Mouse (Mus musculus): Measurements from ENCODE around the gene Hspa4l. TPM values are rescaled to one million over a fixed set of nuclear protein-coding genes. Genes with fewer than 3 reads are reported as not detected.
A peak's percentile ranks its signal among the peaks of the same experiment; 100 is the strongest.

Gene Hspa4l
- 14.5 and 24.6 TPM in 2 replicates for polyA plus RNA-seq (2012; rRNA removed)

DNA sequence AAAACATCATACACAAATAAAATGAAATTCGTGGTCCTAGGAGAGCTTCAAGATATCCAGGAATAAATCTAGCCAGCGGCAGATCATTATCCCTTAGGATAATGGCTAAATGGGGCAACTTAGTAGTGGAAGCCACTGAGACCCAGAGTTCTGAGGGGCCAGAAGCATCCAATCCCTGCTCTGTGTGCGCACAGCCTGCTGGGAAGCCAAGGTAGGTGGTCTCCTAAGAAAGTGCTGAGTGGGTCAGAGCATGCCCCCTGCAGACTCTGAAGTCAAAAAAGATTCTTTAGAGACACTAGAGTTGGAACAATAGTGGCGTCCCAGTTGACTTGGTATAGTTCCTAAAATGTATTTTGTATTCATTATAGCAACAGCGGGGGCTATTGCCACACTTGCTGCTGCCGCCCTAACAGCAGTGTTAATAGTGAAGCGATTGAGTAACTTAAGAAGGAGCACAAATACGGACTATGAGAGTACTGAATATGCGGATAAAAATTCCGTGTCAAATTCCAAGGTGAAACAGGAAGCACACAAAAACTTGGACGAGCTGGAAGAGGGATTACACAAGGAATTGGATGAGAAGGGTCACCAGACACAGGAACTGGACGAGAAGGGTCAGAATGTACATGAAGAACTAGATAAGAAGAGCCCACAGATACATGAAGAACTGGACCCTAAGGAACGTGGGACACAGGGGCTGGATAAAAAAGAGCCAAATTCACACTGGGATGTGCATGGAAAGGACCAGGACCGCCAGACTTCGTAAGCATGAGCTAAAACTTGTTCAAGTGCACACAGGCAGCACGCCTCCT is at the start of gene Hspa4l:
Gene Hspa4l (plus strand): TSS at position 472 of the 812 bp plus-strand sequence.
- peak within 1 kb of the TSS; percentile 82 for H3K4me3 ChIP-seq (replicated peaks; ENCODE audit: extremely low read depth, low read depth, low read length)
- WGBS, result 26% methylated on average over 16 of the region's 16 CpGs
- peaks cover 7% of the 10 kb centered on the region for H3K4me1 ChIP-seq (ENCODE audit: control insufficient read depth, insufficient read depth, low read length)
- DNase-seq, result no peak
- TF ChIP-seq POLR2A (IDR thresholded peaks at IDR 0.05; ENCODE audit: borderline replicate concordance, extremely low read depth, low read depth, low read length) (no peak), CTCF (IDR thresholded peaks at IDR 0.05; ENCODE audit: insufficient read depth, low read length) (no peak)

DNA sequence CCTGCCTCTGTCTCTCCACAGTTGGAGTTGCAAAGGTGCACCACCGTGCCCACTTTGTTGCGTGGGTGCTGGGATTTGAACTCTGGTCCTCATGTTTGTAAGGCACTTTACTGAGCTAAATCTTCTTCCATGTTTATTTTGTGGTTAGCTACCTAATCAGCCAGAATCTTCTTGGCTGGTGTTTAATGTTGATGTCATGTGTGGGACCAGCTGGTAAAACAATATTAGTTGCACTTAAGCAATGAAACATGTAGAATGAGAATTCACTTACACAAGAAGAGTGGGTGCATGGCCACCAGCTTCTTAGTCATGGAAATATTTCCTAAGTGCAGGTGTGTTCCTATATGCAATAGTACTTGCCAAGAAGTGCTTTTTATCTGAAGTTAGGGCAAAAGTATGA is 49.1 kb upstream of the Hspa4l start:
- Histone ChIP-seq H3K4me3 (replicated peaks; ENCODE audit: extremely low read depth, low read depth, low read length) (no peak overlapping the region), H3K4me1 (ENCODE audit: control insufficient read depth, insufficient read depth, low read length) (no peaks in the 10 kb centered on the region)
- 93% methylated on average over 2 of the region's 2 CpGs for WGBS
- no peak for DNase-seq
- no peak for TF ChIP-seq CTCF (IDR thresholded peaks at IDR 0.05; ENCODE audit: insufficient read depth, low read length)

DNA sequence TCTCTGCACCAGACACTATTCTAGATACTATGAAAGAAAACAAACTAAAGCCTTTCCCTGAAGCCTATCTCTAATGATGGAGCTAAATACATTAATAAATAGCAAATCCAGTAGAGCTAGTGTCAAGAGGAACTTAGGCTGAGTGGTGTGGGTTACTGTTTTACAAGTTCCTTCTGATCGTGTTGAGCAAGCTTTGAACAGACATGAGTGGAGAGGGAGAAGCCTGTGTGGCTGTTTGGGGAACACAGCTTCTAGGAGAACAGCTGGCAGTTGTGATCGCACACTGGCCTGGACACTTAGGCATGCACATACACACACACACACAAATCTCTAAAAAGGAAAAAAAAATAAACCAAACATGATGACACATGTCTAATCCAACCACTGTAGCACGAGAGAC is 45.5 kb upstream of the Hspa4l start:
- 62% methylated on average over 3 of the region's 3 CpGs for WGBS
- Histone ChIP-seq H3K4me3 (replicated peaks; ENCODE audit: extremely low read depth, low read depth, low read length) (no peak overlapping the region), H3K4me1 (ENCODE audit: control insufficient read depth, insufficient read depth, low read length) (no peaks in the 10 kb centered on the region)
- TF ChIP-seq POLR2A (IDR thresholded peaks at IDR 0.05; ENCODE audit: borderline replicate concordance, extremely low read depth, low read depth, low read length) (no peak), CTCF (IDR thresholded peaks at IDR 0.05; ENCODE audit: insufficient read depth, low read length) (no peak)
- no peak for DNase-seq

DNA sequence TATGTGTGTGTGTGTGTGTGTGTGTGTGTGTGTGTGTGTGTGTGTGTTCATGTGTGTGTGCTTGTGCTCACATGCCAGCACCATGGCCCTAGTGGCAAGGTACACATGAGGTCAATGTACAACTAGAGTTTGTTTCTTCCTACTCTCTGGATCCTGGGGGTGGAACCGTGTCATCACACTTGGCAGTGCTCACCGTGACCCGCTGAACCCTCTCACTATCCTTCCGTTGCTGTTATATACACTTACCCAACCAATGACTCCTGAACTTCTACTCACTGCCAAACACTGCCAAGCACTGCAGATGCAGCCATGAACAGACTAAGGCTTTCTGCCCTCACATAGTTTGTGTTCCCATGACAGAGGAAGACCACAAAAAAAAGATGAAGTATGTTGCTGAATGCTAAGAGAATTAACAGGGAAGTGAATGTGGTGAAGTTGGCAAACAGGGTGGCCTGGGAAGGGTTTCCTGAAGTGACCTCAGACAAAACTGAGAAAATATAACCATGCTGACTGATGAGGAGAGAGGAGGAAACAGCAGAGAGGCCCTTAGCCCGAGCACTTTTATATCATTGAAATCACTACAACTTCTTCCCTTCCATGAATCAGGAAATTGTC is 39.4 kb upstream of the Hspa4l start:
- WGBS, result 30% methylated on average over 5 of the region's 5 CpGs
- DNase-seq, result no peak
- Histone ChIP-seq H3K4me3 (replicated peaks; ENCODE audit: extremely low read depth, low read depth, low read length) (no peak overlapping the region), H3K4me1 (ENCODE audit: control insufficient read depth, insufficient read depth, low read length) (peaks cover 9% of the 10 kb centered on the region)
- TF ChIP-seq CTCF (IDR thresholded peaks at IDR 0.05; ENCODE audit: insufficient read depth, low read length) (no peak), POLR2A (IDR thresholded peaks at IDR 0.05; ENCODE audit: borderline replicate concordance, extremely low read depth, low read depth, low read length) (no peak)

DNA sequence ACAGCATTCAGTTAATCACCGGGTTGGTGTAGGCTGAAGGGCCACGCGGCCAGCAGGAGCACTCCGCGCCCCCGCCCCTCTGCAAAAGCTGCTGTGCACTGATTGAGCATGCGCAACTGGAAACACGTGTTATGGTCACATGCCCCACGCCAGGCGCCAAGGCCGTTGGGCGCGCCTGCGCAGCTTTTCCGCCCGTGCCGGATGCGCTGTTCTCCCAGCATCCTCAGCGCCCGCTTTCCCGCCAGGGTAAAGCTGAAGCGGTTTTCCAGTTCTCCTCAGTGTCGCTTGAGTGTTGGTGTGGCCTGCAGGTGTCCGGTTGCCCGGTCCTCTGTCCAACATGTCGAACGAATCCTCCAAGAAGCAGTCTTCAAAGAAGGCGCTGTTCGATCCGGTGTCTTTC is 35.6 kb upstream of the Hspa4l start, which contains the start of gene Slc25a31:
Gene Slc25a31 (plus strand): TSS at position 201 of the 400 bp plus-strand sequence.
- TF ChIP-seq CTCF (IDR thresholded peaks at IDR 0.05; ENCODE audit: insufficient read depth, low read length), result no peak
- Histone ChIP-seq H3K4me3 (replicated peaks; ENCODE audit: extremely low read depth, low read depth, low read length) (no peak within 1 kb of the TSS), H3K4me1 (ENCODE audit: control insufficient read depth, insufficient read depth, low read length) (peaks cover 9% of the 10 kb centered on the region)
- no peak for DNase-seq
- WGBS, result 90% methylated on average over 30 of the region's 30 CpGs

DNA sequence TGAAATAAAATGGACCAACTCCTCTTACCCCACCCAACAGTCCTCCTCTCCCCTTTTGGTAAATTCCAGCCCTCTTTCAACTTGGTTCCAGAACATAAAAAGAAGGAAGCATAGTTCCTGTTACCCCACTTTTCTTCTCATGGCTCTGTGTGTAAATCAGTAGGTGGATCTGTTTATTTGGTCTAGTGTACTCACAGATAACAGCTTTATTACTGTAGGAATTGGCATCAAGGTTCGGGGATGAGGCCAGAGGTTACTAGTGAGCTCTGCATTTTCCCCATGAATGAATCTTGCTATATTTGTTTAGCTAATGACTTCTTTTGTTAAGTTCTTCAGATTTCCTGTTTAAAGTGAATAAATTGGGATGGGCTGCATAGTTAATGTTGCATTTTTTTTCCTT is 28.2 kb upstream of the Hspa4l start:
- TF ChIP-seq CTCF (IDR thresholded peaks at IDR 0.05; ENCODE audit: insufficient read depth, low read length) (no peak), POLR2A (IDR thresholded peaks at IDR 0.05; ENCODE audit: borderline replicate concordance, extremely low read depth, low read depth, low read length) (no peak)
- DNase-seq, result no peak
- Histone ChIP-seq H3K4me3 (replicated peaks; ENCODE audit: extremely low read depth, low read depth, low read length) (no peak overlapping the region), H3K4me1 (ENCODE audit: control insufficient read depth, insufficient read depth, low read length) (no peaks in the 10 kb centered on the region)
- 24% methylated on average over 1 of the region's 1 CpGs for WGBS

DNA sequence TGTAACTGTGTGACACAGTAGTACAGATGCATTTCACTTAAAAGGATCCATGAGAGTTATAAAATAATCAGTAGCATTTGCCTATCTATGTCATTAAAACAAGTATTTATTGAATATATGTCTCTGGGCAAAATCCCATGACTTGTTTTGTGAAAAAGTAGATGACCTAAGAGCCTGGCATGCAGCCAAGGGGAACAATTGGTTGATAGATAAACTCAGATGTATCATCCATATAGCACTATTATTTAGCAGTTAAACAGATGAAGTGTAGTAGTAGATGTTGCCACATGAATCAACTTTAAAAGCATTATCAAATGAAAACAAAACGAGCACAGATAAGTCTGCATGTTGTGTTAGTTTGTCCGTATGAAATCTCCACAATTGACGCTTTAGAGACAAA is 25.3 kb upstream of the Hspa4l start:
- WGBS, result 54% methylated on average over 3 of the region's 3 CpGs
- Histone ChIP-seq H3K4me1 (ENCODE audit: control insufficient read depth, insufficient read depth, low read length) (no peaks in the 10 kb centered on the region), H3K4me3 (replicated peaks; ENCODE audit: extremely low read depth, low read depth, low read length) (no peak overlapping the region)
- DNase-seq, result no peak
- TF ChIP-seq POLR2A (IDR thresholded peaks at IDR 0.05; ENCODE audit: borderline replicate concordance, extremely low read depth, low read depth, low read length), result no peak
- no peak for TF ChIP-seq CTCF (IDR thresholded peaks at IDR 0.05; ENCODE audit: insufficient read depth, low read length)

DNA sequence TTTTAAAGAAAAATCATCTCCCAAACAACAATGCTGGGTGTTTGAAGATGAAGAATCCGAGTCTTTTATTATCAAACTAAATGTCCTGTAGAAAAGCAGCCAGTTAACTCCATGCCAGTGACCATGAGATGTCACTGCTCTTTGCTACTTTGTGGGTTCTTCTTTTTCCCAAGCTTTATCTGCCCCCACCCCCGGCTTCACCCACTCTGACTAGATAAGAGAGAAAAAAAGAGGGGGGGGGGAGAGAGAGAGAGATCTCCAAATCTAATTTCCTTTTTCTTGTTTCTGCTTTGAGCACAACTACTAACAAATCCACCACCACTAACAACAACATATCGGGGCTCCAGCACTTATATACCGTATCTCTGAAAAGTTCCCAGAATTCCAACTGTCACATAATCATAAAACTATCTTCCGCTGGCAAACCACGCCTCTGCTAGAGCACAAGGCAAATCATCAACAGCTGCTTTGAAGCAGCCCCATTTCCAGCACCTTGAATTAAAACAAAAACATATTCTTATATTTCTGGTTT is 5.8 kb upstream of the Hspa4l start:
- WGBS, result 76% methylated on average over 6 of the region's 6 CpGs
- TF ChIP-seq POLR2A (IDR thresholded peaks at IDR 0.05; ENCODE audit: borderline replicate concordance, extremely low read depth, low read depth, low read length) (no peak), CTCF (IDR thresholded peaks at IDR 0.05; ENCODE audit: insufficient read depth, low read length) (no peak)

DNA sequence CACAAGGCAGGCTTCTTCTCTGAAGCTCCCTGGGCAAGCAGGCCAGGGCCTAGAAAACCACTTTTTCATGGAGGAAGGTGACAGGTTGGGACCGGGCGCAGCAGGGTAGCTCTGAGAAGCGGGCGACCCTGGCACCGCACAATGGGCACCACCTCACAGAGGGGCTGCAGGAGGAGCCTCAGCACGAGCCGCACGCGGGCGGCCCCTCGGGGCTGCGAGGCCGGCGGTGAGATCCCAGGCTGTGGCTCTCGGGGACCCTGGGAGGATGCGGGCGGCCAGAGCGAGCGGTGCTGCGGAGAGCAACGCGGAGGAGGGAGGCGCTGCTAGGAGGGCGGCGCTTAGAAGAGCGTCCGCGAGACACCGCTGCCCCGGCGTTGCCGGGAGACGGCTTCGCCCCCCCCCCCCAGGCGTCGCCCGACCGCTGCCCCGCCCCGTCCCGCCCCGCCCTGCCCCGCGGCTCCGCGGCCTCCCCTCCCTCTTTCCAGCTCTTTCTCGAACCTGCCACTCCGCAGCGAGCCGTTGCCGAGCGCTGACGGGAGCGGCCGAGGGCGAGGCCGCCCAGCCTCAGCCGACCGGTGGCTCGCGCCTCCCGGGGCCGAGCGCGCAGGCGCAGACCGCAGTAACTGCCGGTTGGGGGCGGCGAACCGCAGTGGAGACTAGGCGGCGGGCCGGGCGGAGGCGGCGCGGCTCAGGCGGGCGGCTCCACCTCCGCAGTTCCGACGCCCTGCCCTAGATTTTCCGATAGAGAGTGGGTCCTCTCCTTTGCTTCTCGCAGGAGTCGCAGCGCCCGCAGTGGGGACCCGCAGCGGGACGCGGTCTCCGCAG is 753 bp downstream of the Hspa4l start:
- DNase-seq, result peak; percentile 91
- WGBS, result under 1% methylated on average over 81 of the region's 93 CpGs
- Histone ChIP-seq H3K4me3 (replicated peaks; ENCODE audit: extremely low read depth, low read depth, low read length) (peak overlapping the region; percentile 82), H3K4me1 (ENCODE audit: control insufficient read depth, insufficient read depth, low read length) (peaks cover 7% of the 10 kb centered on the region)
- peak; percentile 34; the same call in 1 of the 2 replicates for TF ChIP-seq POLR2A (IDR thresholded peaks at IDR 0.05; ENCODE audit: borderline replicate concordance, extremely low read depth, low read depth, low read length)
- no peak for TF ChIP-seq CTCF (IDR thresholded peaks at IDR 0.05; ENCODE audit: insufficient read depth, low read length)

More for the DNA sequence above, 5.8 kb upstream of the Hspa4l start:
- no peak overlapping the region for H3K4me3 ChIP-seq (replicated peaks; ENCODE audit: extremely low read depth, low read depth, low read length)
- no peak for DNase-seq
- H3K4me1 ChIP-seq (ENCODE audit: control insufficient read depth, insufficient read depth, low read length), result no peaks in the 10 kb centered on the region
